Mouse (Mus musculus) spleen, adult 2 months (tissue): ENCODE measurements at regions not wholly inside any gene's neighbourhood (a gene's known extent, or its start where the extent isn't known, plus 50 kb on each side); places are given as distances from the start of the nearest gene placed in this dataset.

Experiments used
- DNase-seq, 2 experiments: peaks; one replicate each; pipeline versions ENCODE4 v3.0.0 to v3.0.0-alpha.2; 2012 to 2021; ENCODE audit warnings: low spot score in 2 of 2, low read depth in 1 of 2
- H3K27ac ChIP-seq: fragments of 200-500 bp; 2 replicates; pipeline ENCODE4 v1.5.1; 2012; ENCODE audit warnings: low read length, inconsistent platforms; ENCODE audit not compliant: insufficient read depth
- H3K27me3 ChIP-seq: fragments of 200-500 bp; 2 replicates; pipeline ENCODE4 v1.6.1; 2012; ENCODE audit warnings: mild to moderate bottlenecking, moderate library complexity, low read length, inconsistent platforms; ENCODE audit not compliant: control insufficient read depth, insufficient read depth
- H3K36me3 ChIP-seq: fragments of 200-500 bp; 2 replicates; pipeline ENCODE4 v1.6.1; 2012; ENCODE audit warnings: mild to moderate bottlenecking, low read length, inconsistent platforms; ENCODE audit not compliant: control insufficient read depth, insufficient read depth
- H3K4me1 ChIP-seq: fragments of 200-500 bp; 2 replicates; pipeline ENCODE4 v1.6.1; 2011; ENCODE audit warnings: inconsistent platforms; ENCODE audit not compliant: control insufficient read depth, insufficient read depth, insufficient read length
- H3K4me3 ChIP-seq: fragments of 200-500 bp; 2 replicates; pipeline ENCODE4 v1.5.1; 2011; ENCODE audit warnings: mild to moderate bottlenecking, inconsistent platforms; ENCODE audit not compliant: insufficient read depth, insufficient read length; ENCODE audit errors: extremely low read depth
- CTCF ChIP-seq: fragments of 200-500 bp; IDR thresholded peaks from 2 replicates; pipeline ENCODE4 v1.5.1; 2011; ENCODE audit warnings: mild to moderate bottlenecking, inconsistent platforms; ENCODE audit not compliant: insufficient read depth, insufficient read length, insufficient replicate concordance; ENCODE audit errors: extremely low read depth
- POLR2A ChIP-seq: fragments of 200-500 bp; IDR thresholded peaks from 2 replicates; pipeline ENCODE4 v1.6.1; 2011; ENCODE audit warnings: low read depth, low read length, inconsistent platforms
- WGBS: fragments of 180-500 bp; shearing (Covaris S2); methylation state at CpG from one replicate; pipeline ENCODE4 v1.1.7; 2018; 5-methylcytosine and 5-hydroxymethylcytosine counted together

DNA sequence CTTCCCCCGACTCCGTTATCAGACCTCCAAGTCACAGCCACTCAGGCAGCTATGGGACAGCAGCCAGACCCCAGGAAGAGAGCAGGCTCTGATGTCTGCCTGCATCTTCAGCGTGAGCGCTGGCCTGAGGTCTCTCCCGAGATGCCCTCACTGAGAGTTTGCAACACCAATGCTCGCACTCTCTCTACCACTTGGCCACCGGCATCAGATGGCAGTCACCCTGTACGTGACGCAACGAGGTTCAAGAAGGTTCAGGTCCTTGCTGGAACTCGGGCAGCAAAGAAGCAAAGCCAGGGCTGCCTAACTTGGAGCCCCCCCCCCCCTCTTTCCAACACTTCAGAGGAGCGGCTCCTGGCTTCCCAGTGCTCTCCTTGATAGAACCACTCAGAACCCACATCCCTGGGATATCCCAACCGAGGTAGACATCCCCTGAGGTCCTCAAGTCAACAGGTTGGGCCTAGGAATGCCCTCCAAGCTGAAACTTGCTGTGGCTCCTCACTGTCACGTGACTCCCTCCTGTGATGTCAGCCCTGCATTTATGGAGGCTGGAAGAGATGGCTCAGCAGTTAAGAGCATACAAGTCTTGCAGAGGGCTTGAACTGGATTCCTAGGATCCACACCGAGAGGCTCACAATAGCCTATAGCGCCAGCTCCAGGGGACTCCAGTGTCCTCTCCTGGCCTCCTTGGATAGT, 91.9 kb downstream of the Vegfa start:
- DNase-seq, result no peak
- no peak for TF ChIP-seq CTCF
- TF ChIP-seq POLR2A, result no peak
- Histone ChIP-seq H3K4me1 (no peaks in the 10 kb centered on the region), H3K27me3 (no peaks in the 10 kb centered on the region), H3K4me3 (no peak overlapping the region), H3K36me3 (no peaks in the 10 kb centered on the region), H3K27ac (no peak overlapping the region)
- WGBS, result 88% methylated on average over 16 of the region's 16 CpGs

DNA sequence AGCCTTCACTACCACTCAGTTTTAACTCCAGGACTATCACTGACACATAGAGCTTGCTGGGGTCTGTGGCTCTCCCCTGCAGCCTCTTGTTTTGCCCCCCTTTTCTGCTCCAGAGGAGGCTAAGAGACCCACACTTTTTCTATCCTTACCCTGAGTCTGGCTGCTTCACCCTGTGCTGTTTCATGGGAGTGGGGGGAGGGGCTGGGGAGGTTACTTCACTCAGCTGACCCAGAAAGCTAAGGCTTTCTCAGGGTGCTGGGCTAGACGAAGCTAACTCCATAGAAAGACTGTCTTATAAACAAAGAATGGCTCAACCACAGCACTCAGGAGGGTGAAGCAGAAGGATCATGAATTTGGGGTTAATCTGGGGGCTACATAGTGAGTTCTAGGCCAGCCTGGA, 93.9 kb downstream of the Vegfa start:
- TF ChIP-seq CTCF (no peak), POLR2A (no peak)
- Histone ChIP-seq H3K27ac (no peak overlapping the region), H3K36me3 (no peaks in the 10 kb centered on the region), H3K4me3 (no peak overlapping the region), H3K27me3 (no peaks in the 10 kb centered on the region), H3K4me1 (no peaks in the 10 kb centered on the region)
- no peak for DNase-seq
- 81% methylated on average over 1 of the region's 1 CpGs for WGBS

DNA sequence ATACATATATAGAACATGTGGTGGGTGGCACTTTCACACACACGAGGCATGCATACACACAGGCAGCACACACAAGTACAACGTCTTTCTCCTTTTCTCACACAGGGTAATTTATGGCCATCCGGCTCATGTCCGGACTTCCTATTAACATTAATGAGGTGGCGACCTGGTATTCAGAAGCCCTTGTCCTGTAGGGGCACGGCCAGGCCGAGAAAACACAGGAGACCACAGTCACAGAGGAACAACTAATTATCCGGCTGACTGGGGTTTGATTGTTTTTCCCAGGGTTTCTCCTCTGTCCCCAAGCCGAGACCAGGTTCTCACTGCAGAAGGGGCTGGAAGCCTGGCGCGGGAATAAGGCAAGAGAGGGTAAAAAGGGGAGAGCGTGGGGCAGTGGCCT, 95.6 kb downstream of the Vegfa start:
- H3K36me3 ChIP-seq, result no peaks in the 10 kb centered on the region
- WGBS, result 87% methylated on average over 12 of the region's 12 CpGs
- DNase-seq, result no peak

DNA sequence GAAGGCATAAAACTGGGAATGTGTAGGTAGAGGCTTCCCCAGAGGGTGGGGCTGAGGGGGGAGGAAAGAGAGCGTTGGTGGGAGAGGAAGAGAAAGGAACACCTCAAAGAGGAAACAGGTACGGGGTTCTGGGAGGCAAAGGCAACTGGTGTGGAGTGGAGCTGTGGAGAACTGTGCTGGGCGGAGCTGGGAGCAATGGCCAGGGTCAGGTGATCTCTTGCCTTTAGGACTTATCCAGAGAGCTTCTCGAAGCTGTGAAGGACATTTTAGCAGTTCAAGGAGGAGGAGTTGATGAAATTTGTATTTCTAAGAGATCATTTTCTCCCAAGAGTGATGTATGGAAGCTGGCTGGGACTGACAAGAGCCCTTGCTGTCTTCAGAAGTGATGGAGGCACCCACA, 96.9 kb downstream of the Vegfa start:
- H3K36me3 ChIP-seq, result no peaks in the 10 kb centered on the region
- DNase-seq, result no peak
- H3K27ac ChIP-seq, result no peak overlapping the region
- TF ChIP-seq POLR2A, result no peak
- no peak for TF ChIP-seq CTCF
- no peak overlapping the region for H3K4me3 ChIP-seq
- no peaks in the 10 kb centered on the region for H3K4me1 ChIP-seq
- 65% methylated on average over 4 of the region's 4 CpGs for WGBS
- no peaks in the 10 kb centered on the region for H3K27me3 ChIP-seq

More for the DNA sequence above, 95.6 kb downstream of the Vegfa start:
- no peak overlapping the region for H3K27ac ChIP-seq
- H3K27me3 ChIP-seq, result no peaks in the 10 kb centered on the region
- TF ChIP-seq POLR2A (no peak), CTCF (no peak)
- H3K4me1 ChIP-seq, result no peaks in the 10 kb centered on the region
- H3K4me3 ChIP-seq, result no peak overlapping the region

DNA sequence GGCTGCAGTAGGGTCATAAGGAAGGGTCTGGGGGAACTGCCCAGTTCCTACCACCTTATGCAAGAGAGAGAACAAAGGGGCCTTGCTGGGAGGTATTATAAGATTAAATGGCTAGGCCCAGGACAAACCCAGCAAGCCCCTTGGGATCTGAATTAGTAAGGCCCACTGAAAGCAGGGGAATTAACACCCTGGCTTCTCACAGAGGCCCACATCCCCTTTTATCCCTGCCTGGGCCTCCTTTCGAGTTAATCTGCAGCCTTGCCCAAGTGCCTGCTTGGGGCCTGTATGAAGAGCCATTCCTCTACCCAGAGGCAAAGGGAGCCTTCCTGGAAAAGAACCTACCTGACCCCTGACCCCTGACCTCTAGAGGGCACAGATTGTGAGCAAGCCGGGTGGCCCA, 98.2 kb downstream of the Vegfa start:
- TF ChIP-seq POLR2A (no peak), CTCF (no peak)
- 77% methylated on average over 2 of the region's 2 CpGs for WGBS
- H3K27me3 ChIP-seq, result no peaks in the 10 kb centered on the region

DNA sequence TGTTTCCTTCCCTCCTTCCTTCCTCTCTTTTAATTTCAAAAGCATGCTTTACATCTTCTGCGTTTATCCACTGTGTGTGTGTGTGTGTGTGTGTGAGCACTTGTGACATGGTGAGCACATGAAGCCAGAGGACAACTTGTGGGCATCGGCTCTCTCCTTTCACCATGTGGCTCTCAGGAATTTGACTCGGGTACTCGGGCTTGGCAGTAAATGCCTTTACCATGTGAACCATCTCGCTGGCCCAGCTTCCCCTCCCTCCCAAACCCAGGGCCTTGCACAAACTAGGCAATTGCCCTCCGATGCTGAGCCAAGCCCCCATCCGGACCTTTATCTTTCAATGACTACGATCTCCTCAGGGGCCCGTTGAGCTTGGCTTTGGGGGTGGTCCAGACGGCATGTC, 99.1 kb downstream of the Vegfa start:
- no peak for DNase-seq
- Histone ChIP-seq H3K36me3 (no peaks in the 10 kb centered on the region), H3K27ac (no peak overlapping the region), H3K4me3 (no peak overlapping the region), H3K27me3 (no peaks in the 10 kb centered on the region), H3K4me1 (no peaks in the 10 kb centered on the region)
- WGBS, result 86% methylated on average over 10 of the region's 10 CpGs
- no peak for TF ChIP-seq CTCF
- no peak for TF ChIP-seq POLR2A

More for the DNA sequence above, 98.2 kb downstream of the Vegfa start:
- Histone ChIP-seq H3K36me3 (no peaks in the 10 kb centered on the region), H3K4me1 (no peaks in the 10 kb centered on the region), H3K4me3 (no peak overlapping the region), H3K27ac (no peak overlapping the region)
- DNase-seq, result no peak

DNA sequence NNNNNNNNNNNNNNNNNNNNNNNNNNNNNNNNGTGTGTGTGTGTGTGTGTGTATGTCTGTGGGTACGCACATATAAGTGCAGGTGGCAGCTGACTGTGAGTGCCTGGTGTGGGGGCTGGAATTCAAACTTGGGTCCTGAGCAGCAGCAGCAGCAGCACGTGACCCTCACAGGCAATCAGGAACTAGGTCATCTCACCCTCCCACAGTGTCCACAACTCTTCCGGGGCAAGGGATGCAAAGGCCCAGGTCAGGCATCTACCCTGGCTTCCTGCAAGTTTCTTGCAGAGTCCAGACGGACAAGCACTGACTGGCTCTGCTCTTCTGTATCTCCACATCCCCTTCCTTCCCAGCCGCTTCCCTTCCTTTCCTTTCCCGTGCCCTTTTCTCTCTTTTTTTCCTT, 99.6 kb downstream of the Vegfa start:
- no peaks in the 10 kb centered on the region for H3K27me3 ChIP-seq
- H3K27ac ChIP-seq, result no peak overlapping the region
- 81% methylated on average over 6 of the region's 6 CpGs for WGBS
- DNase-seq, result no peak
- H3K36me3 ChIP-seq, result no peaks in the 10 kb centered on the region
- H3K4me3 ChIP-seq, result no peak overlapping the region
- no peak for TF ChIP-seq POLR2A
- TF ChIP-seq CTCF, result no peak
- no peaks in the 10 kb centered on the region for H3K4me1 ChIP-seq

DNA sequence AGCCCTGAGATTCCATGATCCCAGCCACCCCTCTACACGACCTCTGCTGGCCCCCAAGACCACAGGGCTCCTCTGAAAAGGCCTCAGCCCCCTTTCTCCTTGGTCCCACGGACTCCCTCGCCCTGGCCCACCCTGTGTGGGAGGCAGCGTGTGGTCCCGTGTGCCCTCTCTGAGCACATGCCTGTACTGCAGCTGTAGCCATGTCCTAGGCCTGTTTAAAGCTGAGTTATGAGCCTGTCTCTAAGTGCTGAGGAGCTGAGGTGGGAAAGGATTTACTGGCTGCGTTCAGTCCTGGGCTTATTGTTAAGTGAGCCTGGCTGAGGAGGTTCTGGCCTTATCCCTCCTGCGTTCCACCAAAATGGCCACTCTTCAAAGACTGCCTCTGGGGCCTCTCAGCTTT, 102.6 kb downstream of the Vegfa start:
- Histone ChIP-seq H3K36me3 (no peaks in the 10 kb centered on the region), H3K4me3 (no peak overlapping the region), H3K27me3 (no peaks in the 10 kb centered on the region), H3K4me1 (no peaks in the 10 kb centered on the region), H3K27ac (no peak overlapping the region)
- no peak for DNase-seq
- no peak for TF ChIP-seq POLR2A
- TF ChIP-seq CTCF, result no peak
- 87% methylated on average over 7 of the region's 7 CpGs for WGBS
